Mouse (Mus musculus) limb, embryonic 15.5 days (tissue): Measurements from ENCODE around the gene Jpt1. TPM values are rescaled to one million over a fixed set of nuclear protein-coding genes. Genes with fewer than 3 reads are reported as not detected.
"Not testable (repeated sequence)": the region's sequence is repeated elsewhere in the genome, so short reads cannot be mapped to it uniquely, and the experiment has no call there.

Experiments used
- ATAC-seq: fragments of 200-750 bp; cut with Nextera tagmentation; 2 replicates; pipeline ENCODE4 v1.8.0; 2017; ENCODE audit warnings: low read depth, moderate TSS enrichment; ENCODE audit not compliant: insufficient number of reproducible peaks, low FRiP score, low TSS enrichment
- H3K27ac ChIP-seq: fragments of 300-500 bp; sonication (generic); 2 replicates; pipeline ENCODE4 v1.5.1; 2015; ENCODE audit warnings: moderate library complexity, mild to moderate bottlenecking, inconsistent platforms
- H3K27me3 ChIP-seq: fragments of 300-500 bp; sonication (generic); 2 replicates; pipeline ENCODE4 v1.6.1; 2015; ENCODE audit warnings: inconsistent platforms
- H3K36me3 ChIP-seq: fragments of 300-500 bp; sonication (generic); 2 replicates; pipeline ENCODE4 v1.6.1; 2015; ENCODE audit warnings: inconsistent platforms
- H3K4me1 ChIP-seq: fragments of 300-500 bp; sonication (generic); 2 replicates; pipeline ENCODE4 v1.6.1; 2015; ENCODE audit warnings: inconsistent platforms
- H3K4me2 ChIP-seq: fragments of 300-500 bp; sonication (generic); 2 replicates; pipeline ENCODE4 v1.6.1; 2015; ENCODE audit warnings: mild to moderate bottlenecking, inconsistent platforms
- H3K4me3 ChIP-seq: fragments of 300-500 bp; sonication (generic); 2 replicates; pipeline ENCODE4 v1.5.1; 2015; ENCODE audit warnings: mild to moderate bottlenecking, inconsistent platforms
- H3K9ac ChIP-seq: fragments of 300-500 bp; sonication (generic); 2 replicates; pipeline ENCODE4 v1.6.1; 2015; ENCODE audit warnings: inconsistent platforms
- H3K9me3 ChIP-seq: fragments of 300-500 bp; sonication (generic); 2 replicates; pipeline ENCODE4 v1.6.1; 2016; ENCODE audit warnings: inconsistent platforms
- WGBS: fragments of 180-500 bp; shearing (Covaris S2); methylation state at CpG from one replicate; pipeline ENCODE4 v1.1.7; 2015; 5-methylcytosine and 5-hydroxymethylcytosine counted together
- polyA plus RNA-seq: library from polyadenylated mRNA; unstranded; fragments of >200 nt; fragmentation: Nextera tagmentation; extraction: Ambion mirVana; gene quantifications from 2 replicates; pipeline ENCODE4 v1.2.1, GENCODE M21; 2015

The Jpt1 gene
- polyA plus RNA-seq: 495 and 589 TPM in 2 replicates

DNA sequence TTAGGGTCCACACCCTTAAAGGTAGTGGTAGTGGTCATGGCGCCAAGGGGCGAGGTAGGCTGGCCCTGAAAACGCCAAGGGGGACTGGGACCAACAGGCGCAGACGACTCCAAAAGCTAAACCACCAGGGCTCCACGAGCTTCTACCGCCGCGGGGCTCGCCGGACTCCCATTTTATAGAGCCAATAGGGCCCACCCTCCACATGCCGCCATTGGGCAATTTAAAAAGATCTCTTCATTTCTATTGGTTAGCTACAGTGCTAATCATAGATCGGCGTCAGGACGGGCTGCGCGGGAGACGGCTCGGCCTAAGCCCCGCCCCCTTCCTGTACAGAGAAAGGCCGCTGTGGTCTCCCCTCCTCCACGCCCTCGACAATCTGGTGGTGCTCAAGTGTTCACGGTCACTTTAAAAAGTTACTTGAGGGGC is at the start of gene Jpt1:
Gene Jpt1 (minus strand): TSS at position 150 of the 426 bp plus-strand sequence.
- ATAC-seq: peak; percentile 96
- WGBS: 0% methylated on average over 24 of the region's 24 CpGs
- Histone ChIP-seq H3K4me1 (peaks cover 37% of the 10 kb centered on the region), H3K36me3 (no peaks in the 10 kb centered on the region), H3K9me3 (no peaks in the 10 kb centered on the region), H3K4me3 (peak within 1 kb of the TSS; percentile 99), H3K9ac (peak within 1 kb of the TSS; percentile 89), H3K27ac (peak within 1 kb of the TSS; percentile 87), H3K4me2 (peak within 1 kb of the TSS; percentile 75), H3K27me3 (no peaks in the 10 kb centered on the region)

DNA sequence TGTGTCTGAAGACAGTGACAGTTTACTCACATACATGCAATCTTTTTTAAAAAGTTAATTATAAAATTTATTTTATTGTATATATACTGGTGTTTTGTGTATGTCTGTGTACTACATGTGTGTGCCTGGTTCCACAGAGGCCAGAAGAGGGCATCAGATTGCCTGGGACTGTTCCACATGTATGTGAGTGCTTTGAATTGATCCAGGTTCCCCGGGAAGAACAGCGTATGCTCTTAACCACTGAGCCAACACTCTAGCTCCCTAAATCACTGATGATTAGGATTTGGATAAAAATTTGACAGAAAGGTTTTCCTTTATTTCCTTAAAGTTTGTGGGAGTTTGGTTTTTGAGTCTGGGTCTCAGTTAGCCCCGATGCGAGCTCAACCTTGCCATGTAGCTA is 49.2 kb upstream of the Jpt1 start:
- no peak; the same call in 1 of the 2 replicates for ATAC-seq
- Histone ChIP-seq H3K9me3 (no peaks in the 10 kb centered on the region), H3K4me1 (peaks cover 14% of the 10 kb centered on the region), H3K36me3 (peaks cover 27% of the 10 kb centered on the region), H3K4me3 (peak overlapping the region; percentile 74), H3K27ac (peak overlapping the region; percentile 71), H3K9ac (no peak overlapping the region), H3K4me2 (peak overlapping the region; percentile 67), H3K27me3 (no peaks in the 10 kb centered on the region)
- 41% methylated on average over 4 of the region's 4 CpGs for WGBS

- H3K9ac ChIP-seq: no peak overlapping the region
- no peaks in the 10 kb centered on the region for H3K27me3 ChIP-seq
- no peak overlapping the region for H3K4me2 ChIP-seq
- no peaks in the 10 kb centered on the region for H3K36me3 ChIP-seq
- no peak overlapping the region for H3K27ac ChIP-seq
- WGBS: 76% methylated on average over 17 of the region's 17 CpGs
- ATAC-seq: no peak
- H3K4me3 ChIP-seq: no peak overlapping the region
- H3K9me3 ChIP-seq: no peaks in the 10 kb centered on the region
- H3K4me1 ChIP-seq: no peaks in the 10 kb centered on the region
These were observed 41.5 kb upstream of the Jpt1 start for GRCm38 (mm10) chr11:115555717-115556116.

GRCm38 (mm10) chr11:115552783-115553182 is 38.6 kb upstream of the Jpt1 start:
- Histone ChIP-seq H3K36me3 (no peaks in the 10 kb centered on the region), H3K4me2 (no peak overlapping the region), H3K4me1 (no peaks in the 10 kb centered on the region), H3K4me3 (no peak overlapping the region), H3K9ac (no peak overlapping the region), H3K27ac (no peak overlapping the region), H3K27me3 (no peaks in the 10 kb centered on the region), H3K9me3 (no peaks in the 10 kb centered on the region)
- 56% methylated on average over 4 of the region's 4 CpGs for WGBS
- ATAC-seq: no peak

DNA sequence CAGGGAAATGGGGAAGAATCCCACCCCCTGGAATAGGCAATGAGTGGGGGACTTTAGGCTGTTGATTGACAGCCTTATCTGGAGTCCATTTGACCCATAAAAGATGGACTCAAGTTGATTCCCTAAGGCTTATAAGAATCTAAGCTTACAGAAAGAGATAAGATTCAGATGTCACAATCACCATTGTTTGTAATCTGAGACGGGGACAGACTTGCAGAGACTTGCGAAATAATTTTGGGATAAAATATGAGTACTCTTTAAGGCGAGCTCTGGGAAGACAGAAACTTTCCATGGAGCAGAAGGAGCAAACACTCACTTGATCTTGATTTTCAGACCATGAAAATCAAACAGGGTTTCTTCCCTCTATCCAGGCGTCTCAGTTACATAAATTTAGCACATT is 29.4 kb upstream of the Jpt1 start:
- H3K9ac ChIP-seq: no peak overlapping the region
- 62% methylated on average over 4 of the region's 4 CpGs for WGBS
- no peaks in the 10 kb centered on the region for H3K4me1 ChIP-seq
- H3K36me3 ChIP-seq: no peaks in the 10 kb centered on the region
- no peaks in the 10 kb centered on the region for H3K9me3 ChIP-seq
- peaks cover 4% of the 10 kb centered on the region; the same call in 1 of the 2 replicates for H3K27me3 ChIP-seq
- no peak for ATAC-seq
- no peak overlapping the region for H3K4me2 ChIP-seq
- H3K4me3 ChIP-seq: no peak overlapping the region
- H3K27ac ChIP-seq: no peak overlapping the region

DNA sequence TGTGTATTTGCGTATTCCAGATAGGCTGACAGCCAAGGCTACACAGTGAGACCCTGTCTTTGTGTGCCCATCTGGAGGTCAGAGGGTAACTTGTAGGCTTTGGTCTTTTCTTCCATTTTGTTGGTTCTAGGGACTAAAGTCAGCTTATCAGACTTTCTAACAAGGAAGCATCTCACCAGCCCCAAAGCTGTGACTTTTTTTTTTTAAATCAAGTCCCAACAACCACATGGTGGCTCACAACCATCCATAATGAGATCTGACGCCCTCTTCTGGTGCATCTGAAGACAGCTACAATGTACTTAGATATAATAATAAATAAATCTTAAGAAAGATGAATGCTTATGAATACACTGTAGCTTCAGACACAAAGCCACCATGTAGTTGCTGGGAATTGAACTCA is 23.9 kb upstream of the Jpt1 start:
- ATAC-seq: no peak
- H3K4me3 ChIP-seq: no peak overlapping the region
- no peak overlapping the region for H3K4me2 ChIP-seq
- H3K36me3 ChIP-seq: peaks cover 10% of the 10 kb centered on the region
- peaks cover 12% of the 10 kb centered on the region for H3K4me1 ChIP-seq
- no peaks in the 10 kb centered on the region for H3K27me3 ChIP-seq
- no peaks in the 10 kb centered on the region for H3K9me3 ChIP-seq
- 65% methylated on average over 2 of the region's 2 CpGs for WGBS
- no peak overlapping the region for H3K9ac ChIP-seq
- no peak overlapping the region for H3K27ac ChIP-seq

DNA sequence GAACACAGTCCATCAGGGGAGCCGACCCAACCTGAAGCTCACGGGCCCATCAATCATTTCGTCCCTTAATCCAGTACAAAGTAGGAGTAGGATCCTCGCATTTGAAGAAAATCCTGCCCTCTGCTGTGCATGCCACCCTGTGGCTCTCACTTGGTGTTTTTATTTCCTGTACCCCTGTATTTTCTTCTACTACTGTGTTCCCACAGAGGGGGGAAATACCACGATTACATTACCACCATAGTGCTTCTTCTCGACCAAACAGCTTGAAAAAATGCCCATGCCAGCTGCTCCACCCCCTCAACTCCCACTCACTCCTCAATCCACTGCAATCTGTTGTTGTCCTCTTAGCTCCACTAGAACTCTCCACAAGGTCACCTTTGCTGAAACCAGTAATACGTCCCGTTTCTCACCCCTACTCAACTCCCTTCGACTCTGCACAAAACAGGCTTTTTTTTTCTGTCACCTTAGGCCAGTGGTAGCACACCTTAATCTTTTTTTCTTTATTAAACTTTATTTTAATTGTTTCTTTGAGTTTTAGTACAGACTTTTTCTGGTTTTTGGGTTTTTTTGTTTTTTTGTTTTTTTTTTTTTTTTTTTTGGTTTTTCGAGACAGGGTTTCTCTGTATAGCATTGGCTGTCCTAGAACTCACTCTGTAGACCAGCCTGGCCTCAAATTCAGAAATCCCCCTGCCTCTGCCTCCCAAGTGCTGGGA is 22.8 kb upstream of the Jpt1 start:
- peak overlapping the region; percentile 55 for H3K4me2 ChIP-seq

DNA sequence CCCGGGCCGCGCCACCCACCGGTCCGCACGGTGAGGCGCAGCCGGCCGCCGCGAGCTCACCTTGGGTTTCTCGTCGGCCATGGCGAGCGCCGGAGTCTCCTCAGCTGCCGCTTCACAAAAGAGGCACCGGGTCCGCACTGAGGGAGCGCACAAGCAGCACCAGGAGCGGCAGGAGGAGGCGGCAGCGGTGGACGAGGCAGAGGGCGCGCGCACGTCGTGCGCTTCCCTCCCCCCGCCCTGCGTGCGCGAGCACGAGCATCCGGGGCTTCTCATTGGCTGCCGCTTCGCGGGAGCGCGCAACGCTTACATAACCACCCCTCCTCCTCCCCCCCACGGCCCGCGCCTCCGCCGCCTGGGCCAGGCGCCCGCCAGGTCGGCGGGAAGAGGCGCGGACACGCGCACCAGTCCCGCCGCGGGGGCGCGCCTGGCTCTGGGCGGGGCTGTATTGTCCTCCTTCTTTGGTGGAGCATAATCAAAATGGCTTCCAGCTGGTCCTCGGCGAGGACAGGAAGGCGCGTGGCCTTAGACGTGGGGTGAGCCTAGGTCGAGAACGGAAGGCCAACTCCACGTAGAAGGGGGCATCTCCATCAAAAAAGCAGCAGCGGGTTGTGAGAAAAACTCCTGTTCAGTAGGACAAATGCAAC is 22.0 kb upstream of the Jpt1 start, which contains the start of gene Sumo2:
Gene Sumo2 (minus strand): TSS at position 239 of the 644 bp plus-strand sequence.
- Histone ChIP-seq H3K9ac (peak within 1 kb of the TSS; percentile 97), H3K27me3 (no peaks in the 10 kb centered on the region), H3K4me1 (peaks cover 12% of the 10 kb centered on the region), H3K27ac (peak within 1 kb of the TSS; percentile 100), H3K4me3 (peak within 1 kb of the TSS; percentile 61), H3K36me3 (peaks cover 28% of the 10 kb centered on the region), H3K9me3 (no peaks in the 10 kb centered on the region), H3K4me2 (peak within 1 kb of the TSS; percentile 55)
- WGBS: 2% methylated on average over 55 of the region's 70 CpGs
- peak; percentile 85 for ATAC-seq

More for the DNA sequence above, 22.8 kb upstream of the Jpt1 start:
- WGBS: 87% methylated on average over 10 of the region's 10 CpGs
- peak overlapping the region; percentile 61; the same call in 1 of the 2 replicates for H3K4me3 ChIP-seq
- peaks cover 21% of the 10 kb centered on the region for H3K36me3 ChIP-seq
- no peak overlapping the region for H3K9ac ChIP-seq
- ATAC-seq: no peak
- H3K27me3 ChIP-seq: no peaks in the 10 kb centered on the region
- H3K27ac ChIP-seq: peak overlapping the region; percentile 100
- peaks cover 12% of the 10 kb centered on the region for H3K4me1 ChIP-seq
- no peaks in the 10 kb centered on the region for H3K9me3 ChIP-seq

DNA sequence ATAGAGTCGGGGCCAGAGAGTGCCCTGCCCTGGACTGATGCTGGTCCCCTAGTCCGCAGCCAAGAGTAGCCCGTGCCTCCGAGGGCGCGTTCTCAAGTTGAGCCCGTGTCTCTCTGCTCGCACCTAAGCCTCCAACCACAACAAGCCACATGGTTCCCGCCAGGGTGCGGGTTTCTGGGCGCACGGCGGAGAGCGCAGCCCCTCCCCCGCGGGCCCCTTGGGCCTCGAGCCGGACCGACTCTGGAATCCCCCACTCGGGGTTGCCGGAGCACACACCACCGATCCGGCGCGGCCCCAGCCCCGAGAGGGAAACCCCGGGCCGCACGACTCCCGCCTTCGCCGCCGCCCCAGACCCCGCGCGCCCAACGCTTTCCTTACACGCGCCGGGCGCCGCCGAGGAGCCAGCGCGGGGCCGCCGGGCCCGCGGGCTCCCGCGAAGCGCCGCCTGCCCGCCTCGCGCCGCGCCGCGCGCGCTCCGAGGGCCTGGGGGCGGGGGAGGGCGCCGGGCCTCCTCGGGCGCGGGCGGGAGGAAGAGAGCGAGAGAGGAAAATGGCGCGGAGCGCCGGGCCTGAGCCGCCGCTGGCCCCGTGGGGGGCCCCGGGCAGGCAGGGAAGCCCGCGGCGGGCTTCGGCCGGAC is 21.3 kb upstream of the Jpt1 start:
- under 1% methylated on average over 81 of the region's 84 CpGs for WGBS
- no peaks in the 10 kb centered on the region for H3K9me3 ChIP-seq
- peak; percentile 80 for ATAC-seq

GRCm38 (mm10) chr11:115534759-115535371 is 20.7 kb upstream of the Jpt1 start:
- H3K4me3 ChIP-seq: peak overlapping the region; percentile 61
- peaks cover 36% of the 10 kb centered on the region for H3K36me3 ChIP-seq
- 4% methylated on average over 11 of the region's 11 CpGs for WGBS
- ATAC-seq: no peak
- H3K9me3 ChIP-seq: no peaks in the 10 kb centered on the region
- no peaks in the 10 kb centered on the region for H3K27me3 ChIP-seq
- peak overlapping the region; percentile 100 for H3K27ac ChIP-seq
- peaks cover 12% of the 10 kb centered on the region for H3K4me1 ChIP-seq
- H3K9ac ChIP-seq: peak overlapping the region; percentile 97
- H3K4me2 ChIP-seq: peak overlapping the region; percentile 55

More for the DNA sequence above, 21.3 kb upstream of the Jpt1 start:
- Histone ChIP-seq H3K36me3 (peaks cover 30% of the 10 kb centered on the region), H3K4me2 (peak overlapping the region; percentile 55), H3K4me1 (peaks cover 12% of the 10 kb centered on the region), H3K4me3 (peak overlapping the region; percentile 61), H3K27ac (peak overlapping the region; percentile 100), H3K27me3 (no peaks in the 10 kb centered on the region), H3K9ac (peak overlapping the region; percentile 97)

DNA sequence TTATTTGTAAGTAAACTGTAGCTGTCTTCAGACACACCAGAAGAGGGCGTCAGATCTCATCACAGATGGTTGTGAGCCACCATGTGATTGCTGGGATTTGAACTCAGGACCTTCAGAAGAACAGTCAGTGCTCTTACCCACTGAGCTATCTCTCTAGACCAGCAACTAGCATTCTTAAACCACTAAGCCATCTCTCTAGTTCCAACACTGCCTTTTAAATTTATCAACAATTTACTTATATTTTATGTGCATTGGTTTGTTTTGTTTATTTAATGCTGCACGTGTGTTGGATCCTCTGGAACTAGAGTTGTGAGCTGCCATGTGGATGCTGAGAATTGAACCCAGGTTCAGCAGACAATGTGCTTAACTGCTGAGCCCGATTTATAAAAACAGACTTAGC is 12.3 kb upstream of the Jpt1 start:
- H3K4me3 ChIP-seq, H3K27ac ChIP-seq, ATAC-seq, H3K9me3 ChIP-seq, H3K4me2 ChIP-seq, H3K9ac ChIP-seq, H3K27me3 ChIP-seq, H3K4me1 ChIP-seq: not testable (repeated sequence)
- H3K36me3 ChIP-seq: peaks cover 70% of the 10 kb centered on the region
- WGBS: 84% methylated on average over 3 of the region's 3 CpGs
